Mouse (Mus musculus) embryo, embryonic 11 days (tissue): ENCODE results near the gene Lrch1.

Source experiments
- DNase-seq: peaks from one replicate; pipeline ENCODE4 v3.0.0-alpha.2; 2015

Gene Lrch1

GRCm38 (mm10) chr14:74947376-74948013 lies at the start of gene Lrch1:
Gene Lrch1 (minus strand): TSS chr14:74947876.
- DNase-seq = peak; percentile 92

GRCm38 (mm10) chr14:74997041-74997440 lies 49.4 kb upstream of the Lrch1 start:
- no peak for DNase-seq

GRCm38 (mm10) chr14:74996556-74996955 lies 48.9 kb upstream of the Lrch1 start:
- no peak for DNase-seq

DNA sequence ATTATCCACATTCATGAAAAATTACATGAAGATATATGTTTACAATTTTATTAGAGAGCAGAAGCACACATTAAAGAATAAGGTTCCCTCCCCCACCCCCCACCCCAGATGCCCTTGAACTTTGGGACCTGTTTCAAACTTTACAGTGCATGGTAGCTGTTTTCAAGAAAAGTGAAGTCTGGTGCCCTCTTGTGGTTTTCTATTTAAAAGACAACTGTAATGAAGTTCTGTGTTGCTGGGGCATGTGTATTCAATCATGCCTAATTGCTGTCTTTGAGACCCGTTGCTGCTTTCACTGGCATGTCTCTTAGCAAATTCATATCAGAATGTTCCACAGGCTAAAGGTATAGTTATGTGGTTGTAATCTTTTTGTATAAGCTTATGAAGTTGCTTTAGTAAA lies 42.8 kb upstream of the Lrch1 start:
- DNase-seq = peak; percentile 86

DNA sequence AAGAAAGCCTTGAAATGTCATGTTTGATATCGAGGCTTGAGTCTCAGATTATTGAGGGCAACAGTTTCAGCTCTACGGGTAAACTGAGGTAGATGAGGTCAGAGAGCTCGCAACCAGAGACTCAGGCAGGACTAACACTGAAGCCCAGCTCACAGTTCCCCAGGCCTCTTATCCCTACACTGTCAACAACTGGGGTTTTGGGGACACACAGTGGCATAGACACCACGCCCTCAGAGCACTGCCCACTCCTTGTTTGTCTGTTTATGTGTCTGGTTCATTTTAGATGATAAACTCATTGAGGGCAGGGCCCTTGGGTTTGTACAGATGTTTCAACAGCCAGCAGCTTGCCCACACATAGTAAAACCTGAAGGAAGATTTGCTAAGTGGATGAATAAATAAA lies 42.2 kb upstream of the Lrch1 start:
- no peak for DNase-seq

GRCm38 (mm10) chr14:74989322-74989721 lies 41.6 kb upstream of the Lrch1 start:
- no peak for DNase-seq

DNA sequence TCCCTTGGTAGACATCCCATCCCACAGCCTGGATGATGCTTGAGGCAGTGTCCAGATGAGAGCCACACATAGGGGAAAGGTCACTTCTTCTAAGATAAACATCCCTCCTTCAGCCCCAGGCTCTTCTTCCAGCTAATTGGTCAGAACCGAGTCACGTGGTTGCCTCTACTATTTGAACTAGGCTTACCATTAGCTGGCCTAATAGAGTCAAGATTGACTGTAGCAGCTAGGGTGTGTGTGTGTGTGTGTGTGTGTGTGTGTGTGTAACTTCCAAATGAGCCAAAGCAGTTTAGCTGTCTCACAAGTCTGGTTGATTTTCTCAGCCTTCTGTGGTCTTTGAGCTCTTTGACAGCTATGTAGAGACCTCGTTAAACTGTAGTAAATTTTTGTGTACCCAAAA lies 38.9 kb upstream of the Lrch1 start:
- DNase-seq = no peak

DNA sequence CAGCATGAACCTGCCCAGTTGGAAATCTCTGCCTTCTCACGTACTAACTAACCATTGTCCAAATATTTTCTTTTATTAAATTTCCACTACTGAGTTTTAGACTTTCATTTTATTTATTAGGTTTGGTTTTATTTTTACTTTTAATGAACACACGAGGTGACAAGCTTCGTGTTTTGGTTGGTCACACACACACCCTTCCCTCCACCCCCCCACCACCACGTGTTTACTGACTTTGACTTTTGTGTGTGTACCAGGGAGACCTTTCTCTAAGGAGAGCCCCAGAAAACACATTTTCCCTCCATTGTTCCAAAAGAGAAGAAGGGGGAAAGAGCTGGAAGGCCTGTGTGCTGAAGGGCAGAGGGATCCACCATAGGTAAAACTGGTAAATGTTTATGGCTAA lies 38.0 kb upstream of the Lrch1 start:
- DNase-seq = no peak

- no peak for DNase-seq
Measured at GRCm38 (mm10) chr14:74984817-74985391, 37.2 kb upstream of the Lrch1 start.

GRCm38 (mm10) chr14:74983079-74983478 lies 35.4 kb upstream of the Lrch1 start:
- no peak for DNase-seq

GRCm38 (mm10) chr14:74981016-74981415 lies 33.3 kb upstream of the Lrch1 start:
- DNase-seq = peak; percentile 36

GRCm38 (mm10) chr14:74976972-74977371 lies 29.3 kb upstream of the Lrch1 start:
- no peak for DNase-seq

DNA sequence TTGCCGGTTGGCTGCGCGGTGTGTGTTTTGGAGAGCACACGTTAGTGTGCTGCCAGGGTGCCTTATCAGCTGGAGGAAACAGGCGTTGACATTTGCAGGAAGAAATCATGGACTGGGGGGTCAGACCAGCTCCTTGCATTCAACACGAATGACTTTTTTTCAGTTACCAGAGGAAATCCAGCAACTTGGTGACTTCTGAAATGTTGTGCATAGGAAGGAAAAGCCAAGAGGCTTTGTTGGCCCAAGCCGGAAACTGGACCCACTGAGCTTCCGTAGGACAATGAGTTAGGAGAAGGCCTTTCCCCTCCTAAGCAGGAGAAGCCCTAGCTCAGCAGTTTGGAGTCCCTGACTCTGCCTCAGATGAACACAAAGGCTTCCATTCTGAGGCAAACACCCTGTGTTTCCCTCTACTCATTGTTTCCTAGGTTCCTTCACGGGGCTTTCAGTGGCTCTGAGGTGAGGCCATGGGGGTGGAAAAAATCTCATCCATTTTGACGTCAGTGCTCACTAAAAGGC lies 26.5 kb upstream of the Lrch1 start:
- peak; percentile 19 for DNase-seq

DNA sequence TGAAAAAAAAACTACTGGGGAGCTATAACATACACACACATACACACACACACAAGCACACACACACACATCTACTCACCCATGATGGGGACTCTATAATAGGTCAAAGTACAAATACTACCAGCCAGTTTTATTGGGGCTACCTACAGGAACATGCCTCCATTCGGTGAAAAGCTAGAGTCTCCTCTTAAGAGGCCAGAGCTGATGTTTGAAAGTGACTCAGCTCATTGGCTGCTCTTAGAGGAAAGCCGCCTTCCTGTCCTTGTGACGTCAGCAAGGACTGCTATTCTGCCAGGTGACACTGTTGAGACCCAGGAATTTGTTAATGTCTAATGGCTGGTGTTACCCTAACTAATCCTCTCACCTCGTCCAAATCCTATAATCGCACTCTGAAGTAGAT lies 25.0 kb upstream of the Lrch1 start:
- DNase-seq = no peak

- no peak for DNase-seq
Measured at GRCm38 (mm10) chr14:74972216-74972615, 24.5 kb upstream of the Lrch1 start.

DNA sequence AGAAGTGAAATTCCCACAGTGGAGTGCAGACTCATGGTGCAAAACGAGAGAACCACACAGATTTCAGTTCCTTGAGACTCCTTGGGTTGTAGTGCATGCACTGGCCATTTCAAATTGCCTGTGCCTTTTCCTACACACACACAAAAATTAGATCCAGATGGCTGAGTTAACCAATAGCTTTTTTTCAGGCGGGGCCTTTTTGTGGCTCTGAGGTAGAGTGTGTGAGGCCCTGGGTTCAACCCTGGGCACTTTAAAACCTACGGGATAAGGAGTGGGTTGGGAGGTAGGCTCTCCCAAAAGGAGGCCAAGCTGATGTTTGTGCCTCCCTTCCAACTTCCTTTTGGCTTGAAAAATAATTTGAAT lies 15.7 kb upstream of the Lrch1 start:
- peak; percentile 68 for DNase-seq

DNA sequence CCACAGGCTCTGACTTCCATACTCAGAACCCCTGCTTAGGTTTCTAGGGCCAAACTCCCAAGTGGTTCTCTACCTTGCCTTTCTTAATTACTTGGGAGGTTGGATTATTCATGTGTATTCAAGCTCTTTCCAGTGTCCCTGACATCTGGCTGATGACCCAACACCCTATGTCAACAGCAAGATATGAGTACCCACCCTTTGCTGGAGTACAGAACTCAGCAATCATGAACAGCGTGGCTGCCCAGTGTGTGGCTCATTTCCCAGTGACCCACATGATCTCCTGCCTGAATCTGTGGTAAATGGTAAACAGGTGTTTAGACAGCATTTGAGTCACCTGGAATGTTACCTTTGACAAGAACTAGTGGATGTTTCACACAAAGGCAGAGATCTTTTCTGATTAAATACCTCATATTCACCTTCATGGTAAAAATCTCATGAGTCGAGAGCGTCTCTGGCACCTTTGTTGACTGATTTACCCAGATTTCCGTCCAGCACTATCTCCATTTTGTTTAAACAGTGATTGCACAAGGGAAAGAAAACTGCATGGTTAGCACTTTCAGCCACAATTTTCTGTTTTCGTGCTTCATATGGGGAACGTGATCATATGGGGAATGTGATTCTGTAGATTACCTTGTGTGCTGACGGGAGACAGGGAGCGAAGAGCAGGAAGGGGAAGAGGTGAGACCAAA lies 15.2 kb upstream of the Lrch1 start:
- DNase-seq = no peak

- no peak for DNase-seq
Measured at GRCm38 (mm10) chr14:74960568-74960967, 12.9 kb upstream of the Lrch1 start.

GRCm38 (mm10) chr14:74956702-74957101 lies 9.0 kb upstream of the Lrch1 start:
- DNase-seq = no peak

DNA sequence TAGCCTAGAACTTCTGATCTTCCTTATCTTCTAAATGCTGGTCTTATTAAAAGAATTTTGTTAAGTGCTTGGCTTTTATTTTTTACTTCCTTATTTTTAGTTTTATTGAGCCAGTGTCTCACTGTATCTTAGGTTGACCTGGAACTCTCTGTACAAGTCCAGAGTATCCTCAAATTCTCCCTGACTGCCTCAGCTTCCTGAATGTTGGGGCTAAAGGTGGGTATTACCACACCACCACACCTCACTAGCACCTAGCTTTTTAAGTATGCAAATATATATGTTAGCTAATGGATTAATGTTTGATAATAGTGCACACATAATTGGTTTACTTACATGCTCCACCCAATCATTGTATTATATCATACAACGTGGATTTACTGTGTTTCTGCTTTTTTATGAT lies 8.6 kb upstream of the Lrch1 start:
- no peak for DNase-seq

- peak; percentile 75 for DNase-seq
Measured at GRCm38 (mm10) chr14:74948426-74949240, 957 bp upstream of the Lrch1 start.

- no peak for DNase-seq
Measured at GRCm38 (mm10) chr14:74948014-74948396, 329 bp upstream of the Lrch1 start.

DNA sequence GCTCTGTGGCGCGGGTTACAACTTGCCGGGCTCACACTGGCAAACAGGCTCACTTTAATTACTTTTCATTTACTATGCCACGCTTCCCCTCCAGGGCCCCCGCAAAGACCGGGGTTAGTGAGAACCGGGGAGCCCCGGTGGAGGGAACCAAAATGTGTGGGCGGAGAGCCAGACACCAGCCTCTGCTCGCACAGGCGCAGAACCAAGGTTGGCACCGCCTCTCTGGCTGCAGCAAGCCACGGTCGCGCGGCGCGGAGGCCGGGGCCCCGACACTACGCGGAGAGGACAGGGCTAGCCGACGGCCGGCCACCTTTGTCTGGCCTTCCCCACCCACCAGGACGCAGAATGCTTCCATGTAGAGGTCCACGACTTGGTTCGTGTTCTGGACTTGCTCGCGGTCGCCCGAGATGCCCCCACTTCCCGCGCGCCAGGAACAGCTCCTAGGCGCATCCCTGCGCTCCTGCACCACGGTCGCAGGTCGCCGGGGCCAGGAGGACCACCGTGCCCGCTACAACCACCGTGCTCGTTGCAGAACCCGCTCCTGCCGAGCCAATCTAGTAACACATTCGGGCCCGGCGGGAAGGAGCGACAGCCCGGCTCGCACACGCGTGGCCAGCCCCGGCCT lies 813 bp downstream of the Lrch1 start:
- DNase-seq = peak; percentile 76
